Mouse (Mus musculus) ES-Bruce4 (cell line): ENCODE results near the gene Cabcoco1. TPM values are rescaled to one million over a fixed set of nuclear protein-coding genes. Genes with fewer than 3 reads are reported as not detected.

Source experiments
- H3K27ac ChIP-seq: 2 replicates; pipeline ENCODE4 v1.5.1; 2012; ENCODE audit warnings: low read length, inconsistent platforms; ENCODE audit not compliant: insufficient read depth
- H3K27me3 ChIP-seq: 2 replicates; pipeline ENCODE4 v1.6.1; 2012; ENCODE audit warnings: mild to moderate bottlenecking, low read length, inconsistent platforms; ENCODE audit not compliant: control insufficient read depth, poor library complexity, insufficient read depth, severe bottlenecking
- H3K36me3 ChIP-seq: 2 replicates; pipeline ENCODE4 v1.6.1; 2012; ENCODE audit warnings: inconsistent platforms, mild to moderate bottlenecking, low read length, moderate library complexity; ENCODE audit not compliant: control insufficient read depth, poor library complexity, insufficient read depth, severe bottlenecking
- H3K4me1 ChIP-seq: one replicate; pipeline ENCODE4 v1.8.1; 2011; ENCODE audit warnings: low read length; ENCODE audit not compliant: control insufficient read depth, insufficient read depth
- H3K4me3 ChIP-seq: 2 replicates; pipeline ENCODE4 v1.5.1; 2011; ENCODE audit warnings: low read depth, mild to moderate bottlenecking, low read length
- H3K9ac ChIP-seq: 2 replicates; pipeline ENCODE4 v1.6.1; 2012; ENCODE audit warnings: low read depth, mild to moderate bottlenecking, inconsistent platforms; ENCODE audit not compliant: poor library complexity, severe bottlenecking
- H3K9me3 ChIP-seq: replicated peaks from 2 replicates; pipeline ENCODE4 v1.6.1; 2012; ENCODE audit warnings: mild to moderate bottlenecking, low read length, inconsistent platforms; ENCODE audit not compliant: control insufficient read depth, poor library complexity, insufficient read depth, severe bottlenecking
- CTCF ChIP-seq: IDR thresholded peaks from one replicate; pipeline ENCODE4 v1.8.1; 2011; ENCODE audit warnings: low read depth, low read length
- EP300 ChIP-seq: IDR thresholded peaks from 2 replicates; pipeline ENCODE4 v1.6.1; 2011; ENCODE audit warnings: low read depth, low read length; ENCODE audit not compliant: insufficient read depth
- POLR2A ChIP-seq: IDR thresholded peaks from one replicate; pipeline ENCODE4 v1.8.1; 2011; ENCODE audit warnings: low read length; ENCODE audit not compliant: insufficient read depth
- polyA plus RNA-seq: library from polyadenylated mRNA; stranded (reverse); fragments of >200 nt; gene quantifications from 2 replicates; pipeline ENCODE4 v1.2.4, GENCODE M21; 2011; ENCODE audit warnings: low read depth; ENCODE audit not compliant: missing spikeins, insufficient read depth, insufficient read length

The Cabcoco1 gene
- polyA plus RNA-seq, 1 experiment: not detected

- H3K4me1 ChIP-seq: no peaks in the 10 kb centered on the region
- 0 out of 2 replicates have a peak, but pooled peaks cover 2% of the 10 kb centered on the region for H3K9me3 ChIP-seq
- H3K9ac ChIP-seq: no peak overlapping the region
- no peak overlapping the region for H3K4me3 ChIP-seq
- no peak overlapping the region for H3K27ac ChIP-seq
- H3K27me3 ChIP-seq: no peaks in the 10 kb centered on the region; the same call in 1 of the 2 replicates
- no peaks in the 10 kb centered on the region for H3K36me3 ChIP-seq
- TF ChIP-seq POLR2A (no peak), CTCF (no peak), EP300 (no peak)
These were observed 124.5 kb downstream of the Cabcoco1 start for GRCm38 (mm10) chr10:68417074-68417790.

- Histone ChIP-seq H3K9ac (no peak overlapping the region), H3K4me1 (peaks cover 1% of the 10 kb centered on the region), H3K27me3 (no peaks in the 10 kb centered on the region), H3K36me3 (no peaks in the 10 kb centered on the region), H3K27ac (no peak overlapping the region), H3K4me3 (no peak overlapping the region), H3K9me3 (no peaks in the 10 kb centered on the region)
- TF ChIP-seq CTCF (no peak), EP300 (no peak), POLR2A (no peak)
These were observed 135.8 kb downstream of the Cabcoco1 start for GRCm38 (mm10) chr10:68405936-68406335.

- H3K4me3 ChIP-seq: no peak overlapping the region
- peaks cover 3% of the 10 kb centered on the region; the same call in 1 of the 2 replicates for H3K9me3 ChIP-seq
- H3K4me1 ChIP-seq: no peaks in the 10 kb centered on the region
- no peak for TF ChIP-seq CTCF
- TF ChIP-seq POLR2A: no peak
- TF ChIP-seq EP300: no peak
- H3K36me3 ChIP-seq: no peaks in the 10 kb centered on the region
- no peak overlapping the region for H3K9ac ChIP-seq
- H3K27me3 ChIP-seq: no peaks in the 10 kb centered on the region
- H3K27ac ChIP-seq: no peak overlapping the region
These were observed 144.9 kb downstream of the Cabcoco1 start for GRCm38 (mm10) chr10:68396786-68397185.

- no peak for TF ChIP-seq POLR2A
- no peak for TF ChIP-seq EP300
- no peak for TF ChIP-seq CTCF
- H3K27ac ChIP-seq: no peak overlapping the region
- peaks cover 3% of the 10 kb centered on the region; the same call in 1 of the 2 replicates for H3K9me3 ChIP-seq
- no peak overlapping the region for H3K9ac ChIP-seq
- no peak overlapping the region for H3K4me3 ChIP-seq
- no peaks in the 10 kb centered on the region for H3K36me3 ChIP-seq
- H3K4me1 ChIP-seq: no peaks in the 10 kb centered on the region
- H3K27me3 ChIP-seq: no peaks in the 10 kb centered on the region
These were observed 145.6 kb downstream of the Cabcoco1 start for GRCm38 (mm10) chr10:68396083-68396482.

- no peaks in the 10 kb centered on the region for H3K27me3 ChIP-seq
- H3K27ac ChIP-seq: no peak overlapping the region
- no peaks in the 10 kb centered on the region for H3K36me3 ChIP-seq
- H3K9me3 ChIP-seq: no peaks in the 10 kb centered on the region
- H3K4me3 ChIP-seq: no peak overlapping the region
- TF ChIP-seq CTCF (no peak), POLR2A (no peak), EP300 (no peak)
- no peaks in the 10 kb centered on the region for H3K4me1 ChIP-seq
- no peak overlapping the region for H3K9ac ChIP-seq
These were observed 150.1 kb downstream of the Cabcoco1 start for GRCm38 (mm10) chr10:68391640-68392039.

- no peaks in the 10 kb centered on the region for H3K9me3 ChIP-seq
- TF ChIP-seq CTCF (no peak), POLR2A (no peak), EP300 (no peak)
- no peak overlapping the region for H3K4me3 ChIP-seq
- no peak overlapping the region for H3K27ac ChIP-seq
- H3K4me1 ChIP-seq: no peaks in the 10 kb centered on the region
- no peaks in the 10 kb centered on the region for H3K27me3 ChIP-seq
- no peak overlapping the region for H3K9ac ChIP-seq
- H3K36me3 ChIP-seq: no peaks in the 10 kb centered on the region
These were observed 152.9 kb downstream of the Cabcoco1 start for GRCm38 (mm10) chr10:68388802-68389201.
